Mouse (Mus musculus): ENCODE measurements around the gene Sipa1l1.

DNA sequence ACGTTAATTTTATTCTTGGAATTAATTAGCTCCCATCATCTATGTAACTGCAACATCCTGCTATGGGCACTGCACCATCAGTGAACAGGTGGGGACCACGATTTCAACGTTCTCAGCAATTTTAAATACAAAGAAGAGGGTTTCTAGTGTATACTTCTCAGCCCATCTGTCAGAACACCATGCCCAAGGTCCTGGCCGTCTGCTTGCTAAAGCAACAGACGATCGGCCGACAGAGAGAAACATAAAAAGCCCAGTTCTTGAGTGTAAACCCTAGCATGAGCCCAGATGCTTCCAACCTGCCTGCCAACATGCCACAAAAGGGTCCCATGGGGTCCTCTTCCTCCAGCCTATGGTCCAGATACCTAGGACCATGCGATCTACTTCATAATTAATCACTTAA is 288.9 kb downstream of the Sipa1l1 start:
- no peak for TF ChIP-seq GATA2 (IDR thresholded peaks at IDR 0.05; ENCODE audit: borderline replicate concordance, low read depth, low read length)
- TF ChIP-seq CTCF (IDR thresholded peaks at IDR 0.05; ENCODE audit: low read depth, low read length), result no peak
- TF ChIP-seq GATA1 (IDR thresholded peaks at IDR 0.05; ENCODE audit: borderline replicate concordance, low read length), result no peak
- no peak for TF ChIP-seq TAL1 (conservative IDR thresholded peaks at IDR 0.05; ENCODE audit: low read depth, low read length)
- no peak for TF ChIP-seq POLR2AphosphoS5 (IDR thresholded peaks at IDR 0.05; ENCODE audit: insufficient replicate concordance, low read depth, low read length)

Measured in G1E (cell line).